Mouse (Mus musculus) left cerebral cortex, adult 8-10 months (tissue): ENCODE measurements around the gene Tsen2. TPM values are rescaled to one million over a fixed set of nuclear protein-coding genes. Genes with fewer than 3 reads are reported as not detected.
A peak's percentile ranks its signal among the peaks of the same experiment; 100 is the strongest.

Source experiments
- DNase-seq, 2 experiments: peaks; one replicate each; pipeline ENCODE4 v3.0.0; 2022; ENCODE audit warnings: low spot score in 2 of 2
- total RNA-seq, 4 experiments: library from RNA; stranded (reverse); gene quantifications; 2 replicates each; pipeline ENCODE4 v1.2.4; 2022

Tsen2 gene
- total RNA-seq, 4 experiments from 2014 or later = 21.1 to 27.7 (median 26.1) TPM

DNA sequence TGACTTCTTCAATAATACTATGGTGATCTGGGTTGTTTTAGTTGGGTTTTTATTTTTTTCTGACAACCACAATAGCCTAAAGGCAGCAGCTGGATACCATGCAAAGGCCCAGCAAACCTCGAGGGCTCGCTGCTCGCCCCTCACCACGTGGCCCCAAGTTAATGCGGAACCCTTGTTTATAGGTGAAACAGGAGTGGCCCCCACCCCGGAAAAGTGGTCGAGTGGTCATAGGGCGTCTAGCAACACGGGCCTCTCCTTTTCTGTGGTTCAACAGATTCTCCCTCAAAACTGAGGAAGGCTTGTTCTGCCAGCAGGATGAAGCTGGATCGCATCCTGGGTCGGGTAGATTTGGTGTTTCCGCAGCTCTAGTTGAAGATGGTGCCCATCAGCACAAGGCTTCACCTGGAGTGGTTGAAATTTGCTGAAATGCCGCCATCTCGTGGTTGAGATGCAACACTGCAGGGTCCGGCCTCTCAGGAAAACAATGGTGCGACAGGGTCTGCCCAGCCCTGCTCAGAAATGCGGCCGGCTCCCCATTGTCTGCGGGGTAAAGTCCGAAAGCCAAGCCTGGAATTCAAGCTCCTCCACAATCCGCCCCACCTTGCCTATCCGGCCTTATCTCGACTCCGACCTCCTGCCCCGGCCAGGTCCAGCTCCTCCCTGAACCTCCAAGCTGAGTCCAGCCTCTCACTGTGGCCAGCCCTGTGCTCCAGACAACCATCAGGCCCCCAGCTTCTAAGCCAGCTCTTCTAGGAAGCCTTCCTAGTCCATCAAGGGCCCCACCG lies 5.6 kb upstream of the Tsen2 start:
- DNase-seq = peak; percentile 53 to 59

- DNase-seq = no peak
These were observed 2.7 kb upstream of the Tsen2 start for GRCm38 (mm10) chr6:115541676-115542275.

DNA sequence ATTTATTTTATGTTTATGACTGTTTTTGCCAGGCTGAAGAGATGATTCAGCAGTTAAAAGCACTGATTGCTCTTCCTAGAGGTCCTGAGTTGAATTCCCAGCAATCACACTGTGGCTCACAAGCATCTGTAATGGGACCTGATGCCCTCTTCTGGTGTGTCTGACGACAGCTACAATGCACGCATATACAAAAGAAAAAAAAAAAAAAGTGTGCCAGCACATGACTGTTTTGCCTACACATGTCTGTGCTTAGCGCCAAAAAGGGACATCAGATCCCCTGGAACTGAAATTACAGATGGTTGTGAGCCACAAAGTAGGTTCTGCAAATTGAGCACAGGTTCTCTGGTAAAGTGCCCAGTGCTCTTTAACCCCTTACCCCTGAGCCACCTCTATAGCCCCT lies 2.1 kb upstream of the Tsen2 start:
- no peak for DNase-seq

DNA sequence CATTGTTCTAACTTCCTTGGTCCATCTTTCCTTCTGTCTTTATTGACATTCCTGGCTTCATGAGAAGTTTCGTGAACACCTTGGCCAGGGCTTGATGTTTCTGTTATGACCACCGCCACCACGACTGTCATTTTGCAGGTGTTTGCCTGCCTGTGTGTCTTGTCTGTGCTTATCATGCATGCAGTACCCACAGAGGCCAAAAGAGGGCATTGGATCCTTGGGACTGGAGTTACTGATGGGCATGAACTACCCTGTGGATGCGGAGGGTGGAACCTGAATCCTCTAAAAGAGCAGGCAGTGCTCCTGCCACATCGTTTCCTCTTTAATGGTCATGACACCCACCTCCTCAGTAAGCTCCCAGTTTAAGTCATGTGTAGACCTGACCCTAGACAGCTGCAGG lies 1.8 kb downstream of the Tsen2 start:
- no peak for DNase-seq

GRCm38 (mm10) chr6:115555485-115555884 lies 11.0 kb downstream of the Tsen2 start:
- no peak for DNase-seq

GRCm38 (mm10) chr6:115558176-115558575 lies 13.7 kb downstream of the Tsen2 start:
- no peak for DNase-seq

- DNase-seq = no peak
These were observed 15.5 kb downstream of the Tsen2 start for GRCm38 (mm10) chr6:115559651-115560632.

GRCm38 (mm10) chr6:115565479-115566045 lies 21.1 kb downstream of the Tsen2 start:
- no peak for DNase-seq

DNA sequence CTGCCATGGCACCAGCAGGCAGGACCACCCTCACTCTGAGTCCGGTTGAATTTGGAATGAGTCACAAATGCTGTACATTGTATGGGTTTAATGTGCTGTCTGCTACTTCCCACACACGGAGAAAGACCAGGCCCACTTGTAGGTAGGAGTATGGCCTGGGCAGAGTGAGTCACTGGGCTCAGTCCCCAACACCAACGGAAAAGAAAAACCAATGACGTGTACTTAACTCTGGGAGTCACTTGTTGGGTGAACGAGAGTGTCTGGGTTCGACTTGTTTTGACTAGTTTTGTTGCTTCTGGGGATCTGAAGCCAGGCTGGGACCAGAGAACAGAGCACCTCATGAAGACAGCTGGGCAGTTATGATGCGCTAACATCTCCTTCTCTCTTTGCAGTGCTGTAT lies 29.7 kb downstream of the Tsen2 start:
- DNase-seq = no peak

GRCm38 (mm10) chr6:115577407-115577806 lies 32.9 kb downstream of the Tsen2 start:
- DNase-seq = no peak

DNA sequence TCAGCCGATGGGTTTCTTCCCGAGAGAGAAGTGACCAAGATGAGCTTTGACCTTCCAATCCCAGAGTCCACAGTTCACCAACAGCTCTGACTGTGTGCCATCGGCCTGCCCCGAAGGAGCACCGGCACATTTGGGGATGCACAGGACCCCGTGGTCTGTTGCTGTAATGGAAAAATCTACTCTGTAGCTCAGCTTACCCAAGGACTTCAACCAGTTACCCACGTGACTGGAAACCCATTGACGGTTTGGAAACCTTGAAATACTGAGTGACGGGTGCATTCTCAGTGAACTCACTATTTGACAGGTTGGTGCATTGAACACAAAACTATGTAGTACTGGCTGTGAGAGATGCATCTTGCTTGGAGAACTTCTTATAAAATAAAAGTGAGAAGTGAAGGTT lies 33.5 kb downstream of the Tsen2 start:
- DNase-seq = no peak

DNA sequence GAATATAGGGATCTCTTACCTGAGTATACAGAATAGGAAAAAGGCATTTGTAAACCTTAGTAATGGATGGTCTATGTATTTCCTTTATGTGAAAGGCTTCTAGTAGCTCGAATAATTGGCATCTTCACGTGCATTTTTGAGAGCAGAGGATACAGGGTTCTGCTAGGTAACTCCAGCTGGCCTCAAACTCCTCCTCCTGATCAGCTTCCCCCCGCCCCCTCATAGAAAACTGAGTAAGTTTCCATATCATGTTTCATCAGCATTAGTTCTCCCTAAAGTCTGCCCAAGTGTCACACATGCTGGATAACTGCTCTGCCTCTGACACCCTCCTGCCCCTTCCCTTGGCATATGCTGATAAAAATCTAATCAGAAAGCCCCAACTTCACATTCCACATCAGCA lies 36.3 kb downstream of the Tsen2 start:
- DNase-seq = no peak

GRCm38 (mm10) chr6:115582328-115583115 lies 38.1 kb downstream of the Tsen2 start:
- DNase-seq = no peak

DNA sequence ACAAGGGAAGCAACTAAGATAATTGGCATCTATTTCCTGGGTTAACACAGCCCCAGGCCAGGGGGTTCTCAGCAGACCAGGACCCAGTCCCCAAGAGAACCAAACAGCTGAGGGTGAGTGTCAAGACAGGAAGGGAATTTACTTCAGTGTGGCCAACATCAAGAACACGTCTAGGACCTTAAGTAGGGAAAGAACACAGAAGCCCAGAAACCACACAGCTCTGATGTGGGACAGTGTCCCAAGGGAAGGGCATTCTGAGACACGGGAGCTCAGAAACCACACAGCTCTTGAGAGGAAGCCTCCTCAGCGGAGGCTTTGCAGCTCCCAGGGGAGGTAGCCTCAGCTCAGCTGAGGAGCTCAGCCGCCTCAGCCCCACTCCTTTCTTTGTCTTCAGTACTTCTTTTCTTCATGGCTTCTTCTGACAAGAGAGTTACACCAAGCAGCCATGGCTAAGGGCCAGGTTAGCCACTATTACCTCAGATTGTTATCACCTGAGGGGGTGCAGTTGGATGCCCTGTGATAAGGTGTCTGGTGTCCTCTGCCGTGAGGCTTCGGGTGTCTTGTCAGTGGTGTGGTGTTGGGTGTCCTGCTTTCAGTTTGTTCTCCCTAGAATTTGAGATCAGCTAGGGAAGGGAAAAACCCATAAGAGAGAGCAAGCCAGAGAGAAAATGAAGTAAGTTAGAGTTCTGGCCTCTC lies 39.1 kb downstream of the Tsen2 start:
- DNase-seq = no peak

GRCm38 (mm10) chr6:115584176-115584575 lies 39.7 kb downstream of the Tsen2 start:
- no peak for DNase-seq

GRCm38 (mm10) chr6:115586321-115586720 lies 41.9 kb downstream of the Tsen2 start:
- no peak for DNase-seq

- no peak for DNase-seq
These were observed 47.4 kb downstream of the Tsen2 start for GRCm38 (mm10) chr6:115591692-115592359.

GRCm38 (mm10) chr6:115592458-115592857 lies 48.0 kb downstream of the Tsen2 start, which contains the start of gene Mkrn2os:
TSS of gene Mkrn2os (minus strand) at chr6:115592576.
- no peak for DNase-seq

- no peak for DNase-seq
These were observed 48.8 kb downstream of the Tsen2 start for GRCm38 (mm10) chr6:115593252-115593651.
